Mouse (Mus musculus) adrenal gland (tissue): ENCODE measurements around the gene Zfp462.

Source experiments
- intact Hi-C: fragments of 180-260 bp; cut with DNase I; formaldehyde crosslinking; loops from one replicate; pipeline ENCODE4 v1.15.1; 2025

Zfp462 gene

DNA sequence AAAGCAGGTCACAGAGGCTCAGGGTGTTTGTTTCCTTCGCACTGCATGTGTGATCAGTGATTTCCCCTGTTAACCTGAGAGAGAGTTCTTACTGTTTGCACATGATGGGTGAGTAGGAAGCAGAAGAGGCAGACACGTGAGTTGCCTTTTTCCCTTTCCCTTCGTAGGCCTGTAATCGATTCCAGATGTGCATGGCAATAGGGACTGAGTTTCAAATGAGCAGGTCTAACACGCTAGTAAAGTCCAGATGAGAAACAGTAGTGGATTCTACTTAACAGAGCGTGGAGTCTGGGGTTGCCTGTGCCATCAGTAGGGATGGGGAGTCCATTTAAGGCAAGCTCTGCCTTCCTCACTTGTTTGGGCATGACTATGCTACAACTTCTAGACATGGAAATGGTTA, 93.3 kb downstream of the Zfp462 start:
- intact Hi-C loops, result no loop called here

DNA sequence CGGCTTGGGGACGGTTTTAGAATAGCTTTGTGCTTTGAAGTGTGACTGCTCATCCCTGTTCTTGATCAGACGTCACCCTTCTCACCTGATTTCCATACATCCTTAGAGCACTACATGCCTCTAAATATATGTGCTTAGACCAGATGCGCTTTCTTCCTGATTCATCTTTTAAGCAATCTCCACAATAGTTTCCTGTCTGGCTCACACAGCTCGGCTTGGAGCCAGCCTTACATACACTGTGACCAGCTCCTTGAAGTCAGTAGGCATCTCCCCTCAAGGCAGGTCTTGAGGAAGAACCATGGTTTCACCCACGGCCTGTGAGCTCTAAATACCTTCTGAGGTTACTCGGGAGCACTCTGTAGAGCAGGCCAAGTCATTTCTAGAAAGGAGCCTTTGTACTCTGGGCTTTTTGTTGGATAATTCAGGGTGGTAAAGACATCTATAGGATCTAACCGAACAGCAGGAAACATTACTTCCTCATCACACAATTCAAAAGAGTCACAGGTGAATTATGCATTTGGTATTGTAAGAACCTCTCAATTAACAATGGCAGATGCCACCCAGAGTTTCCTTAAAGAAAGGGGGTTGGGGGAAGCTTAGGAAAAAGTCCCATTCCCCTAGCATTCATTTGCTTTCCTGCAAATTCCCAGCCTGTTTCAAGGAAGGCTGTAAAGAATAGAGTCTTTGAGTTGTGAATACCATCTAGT, 95.6 kb downstream of the Zfp462 start:
- intact Hi-C loops, result no loop called here

DNA sequence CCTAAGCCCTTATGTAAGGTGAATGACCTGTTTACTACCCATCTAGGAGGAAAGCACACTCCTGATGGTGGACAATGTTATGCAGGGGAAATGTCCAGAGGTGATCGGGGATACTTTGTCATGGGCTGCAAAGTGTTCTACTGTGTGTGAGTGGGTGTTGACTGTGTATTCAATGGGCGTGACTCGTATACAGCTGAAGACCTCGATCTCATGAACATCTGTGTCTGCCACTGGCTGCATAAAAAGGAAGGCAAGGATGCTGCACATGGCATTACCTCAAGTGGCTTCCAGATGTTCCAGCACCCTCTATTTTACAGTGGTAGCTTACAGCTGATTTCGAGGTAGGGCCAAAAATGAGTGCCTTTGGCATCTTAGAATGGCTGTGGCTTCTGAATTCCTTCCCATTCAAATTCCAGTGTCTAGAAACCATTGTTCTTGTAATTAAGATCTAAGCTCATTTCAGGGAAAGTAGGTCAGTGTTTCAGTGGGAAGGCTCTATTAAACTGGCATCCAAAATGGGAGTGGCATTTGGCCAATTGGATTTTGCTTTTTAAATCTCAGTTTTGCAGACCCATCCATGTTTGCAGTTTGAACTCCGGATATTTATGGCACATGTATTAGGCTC, 96.4 kb downstream of the Zfp462 start:
- intact Hi-C loops, result no loop called here

DNA sequence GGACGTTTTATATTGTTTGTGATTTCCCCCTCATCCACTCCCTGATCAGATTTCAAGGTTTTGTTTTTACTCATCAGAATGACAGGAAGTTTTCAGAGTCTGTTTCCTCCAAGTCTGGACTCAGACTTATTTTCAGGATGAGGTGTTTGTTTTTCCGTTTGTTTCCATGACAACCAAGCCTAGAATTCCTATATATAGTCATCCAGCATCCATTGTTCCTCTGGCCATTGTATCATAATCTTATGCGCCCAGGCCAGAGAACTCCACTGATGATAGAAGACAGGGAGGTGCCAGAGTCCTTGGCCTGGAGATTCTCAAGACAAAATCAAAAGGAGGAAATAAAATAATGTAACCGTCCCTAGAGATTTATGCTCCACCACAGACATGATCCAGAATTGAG, 97.7 kb downstream of the Zfp462 start:
- intact Hi-C loops, result no loop called here

DNA sequence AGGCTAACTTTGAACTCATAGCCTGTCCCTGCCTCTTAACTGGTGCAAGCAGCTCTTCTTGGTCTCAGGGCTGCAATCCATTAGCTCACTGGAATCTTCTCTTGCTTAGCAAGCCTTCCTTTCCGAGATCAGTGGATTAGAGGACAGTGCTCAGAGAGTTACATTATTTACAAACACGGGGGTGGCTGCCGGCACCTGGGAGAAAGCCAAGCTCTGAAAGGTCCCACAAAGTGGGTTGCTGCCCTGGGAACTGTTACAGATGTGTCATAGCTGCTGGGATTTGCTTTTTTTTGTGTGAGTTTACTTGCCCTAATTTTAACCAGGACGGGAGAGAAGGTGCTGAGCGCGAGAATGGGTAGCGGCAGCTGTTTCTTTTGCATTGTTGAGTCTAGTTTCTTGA, 102.4 kb downstream of the Zfp462 start:
- intact Hi-C loops, result no loop called here

DNA sequence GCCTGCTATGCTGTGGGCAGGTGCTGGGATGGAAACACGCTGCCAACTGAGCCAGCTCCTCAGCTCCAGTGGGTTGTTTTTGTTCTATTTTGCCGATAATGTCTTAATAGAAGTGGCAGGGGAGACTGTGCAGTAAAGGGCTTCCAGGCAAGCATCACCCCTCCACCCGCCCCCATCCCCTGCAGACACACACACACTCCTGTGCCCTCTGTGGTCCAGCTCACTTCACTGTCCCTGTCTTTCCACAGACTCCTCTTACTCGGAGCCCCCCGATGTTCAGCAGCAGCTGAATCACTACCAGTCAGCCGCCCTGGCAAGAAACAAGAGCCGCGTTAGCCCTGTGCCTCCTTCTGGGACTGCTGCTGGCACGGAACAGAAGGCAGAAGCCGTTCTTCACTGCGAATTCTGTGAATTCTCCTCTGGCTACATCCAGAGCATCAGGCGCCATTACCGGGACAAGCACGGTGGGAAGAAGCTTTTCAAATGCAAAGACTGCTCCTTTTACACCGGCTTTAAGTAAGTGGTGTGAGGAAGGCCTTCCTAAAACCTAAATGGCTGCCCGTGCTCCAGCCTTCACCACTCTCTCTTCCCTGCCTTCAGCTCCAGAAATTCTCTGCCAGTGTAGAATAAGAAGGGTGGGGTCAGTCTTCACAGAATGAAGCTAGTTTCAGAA, 105.2 kb downstream of the Zfp462 start:
- intact Hi-C loops, result loop anchor here (10.0 kb wide), 1 partner anchor 175 kb away; no protein-coding TSS in a partner anchor

DNA sequence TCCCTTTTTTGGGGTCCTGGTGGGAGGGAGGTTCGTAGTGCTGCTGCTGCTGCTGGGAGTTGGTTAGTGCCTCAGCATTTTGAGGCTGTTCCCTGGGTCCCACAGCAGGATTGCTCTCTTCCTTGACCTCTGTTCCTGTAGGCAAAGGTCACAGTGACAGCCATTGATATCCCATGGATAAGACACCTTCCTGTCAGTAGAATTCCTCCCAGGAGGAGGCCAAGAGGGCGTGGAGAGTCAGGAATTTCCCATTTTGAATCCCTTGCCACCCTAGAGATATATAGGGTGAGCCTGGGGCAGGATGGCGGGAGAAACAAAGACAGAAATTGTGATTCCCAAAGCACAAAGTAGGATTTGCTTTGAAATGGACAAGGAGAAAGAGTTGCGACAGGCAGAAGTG, 106.5 kb downstream of the Zfp462 start:
- intact Hi-C loops, result loop anchor here (10.0 kb wide), 1 partner anchor 173 kb away; no protein-coding TSS in a partner anchor

DNA sequence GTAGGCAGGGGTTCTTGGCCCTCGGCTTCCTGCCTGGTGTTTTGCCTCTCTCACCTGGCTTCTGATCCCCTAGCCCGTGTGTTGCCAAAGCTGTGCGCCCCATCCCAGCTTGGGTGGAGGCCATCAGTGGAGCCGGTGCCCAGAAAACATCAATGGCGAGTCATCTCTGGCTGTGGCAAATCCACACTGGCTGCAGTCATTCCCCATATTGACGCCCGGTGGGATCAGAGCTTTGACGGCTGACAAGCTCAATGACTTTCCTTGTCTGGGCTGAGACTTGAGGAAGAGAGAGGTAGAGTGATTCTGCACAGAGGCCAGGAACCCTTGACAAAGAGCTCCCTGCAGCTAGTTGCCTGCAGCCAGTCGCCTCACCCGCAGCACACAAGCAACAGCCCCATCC, 107.8 kb downstream of the Zfp462 start:
- intact Hi-C loops, result loop anchor here (10.0 kb wide), 1 partner anchor 172 kb away; no protein-coding TSS in a partner anchor

DNA sequence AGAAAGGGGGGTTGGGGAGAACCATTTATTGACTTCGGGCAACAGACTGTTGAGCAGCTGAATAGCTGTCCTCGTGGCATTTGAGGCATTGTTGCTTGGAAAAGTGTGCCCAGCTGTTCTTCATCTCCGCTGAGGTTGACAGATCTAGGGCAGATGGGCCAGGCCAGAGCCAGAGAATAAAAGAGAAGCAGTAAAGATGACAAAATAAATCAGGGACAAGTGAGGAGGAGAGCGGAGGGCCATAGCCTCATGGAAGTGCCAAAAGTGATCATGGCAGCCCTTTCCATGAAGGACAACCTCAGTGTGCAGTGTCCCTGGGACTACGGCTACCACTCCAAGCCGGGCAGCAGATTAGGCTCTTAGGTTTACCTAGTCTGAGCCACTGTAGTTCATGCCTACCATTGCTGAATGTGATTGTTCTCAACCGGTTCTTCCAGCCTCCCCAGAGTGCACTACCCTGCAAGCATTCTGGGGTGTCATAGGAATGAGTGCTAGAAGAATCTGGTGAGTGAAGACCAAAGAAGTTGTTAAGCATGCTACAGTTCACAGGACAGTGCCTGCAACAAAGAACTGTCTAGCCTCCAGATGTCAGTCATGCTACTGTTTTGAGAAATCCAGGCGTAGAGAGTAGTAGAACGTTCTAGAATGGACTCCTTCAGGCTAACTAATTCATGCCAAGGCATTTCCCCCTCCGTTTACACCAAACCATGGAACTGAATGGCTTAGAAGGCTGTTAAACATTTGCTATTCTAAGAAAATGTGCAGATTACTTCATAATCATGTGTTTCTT, 113.0 kb downstream of the Zfp462 start:
- intact Hi-C loops, result loop anchor here (10.0 kb wide), 1 partner anchor 167 kb away; no protein-coding TSS in a partner anchor

DNA sequence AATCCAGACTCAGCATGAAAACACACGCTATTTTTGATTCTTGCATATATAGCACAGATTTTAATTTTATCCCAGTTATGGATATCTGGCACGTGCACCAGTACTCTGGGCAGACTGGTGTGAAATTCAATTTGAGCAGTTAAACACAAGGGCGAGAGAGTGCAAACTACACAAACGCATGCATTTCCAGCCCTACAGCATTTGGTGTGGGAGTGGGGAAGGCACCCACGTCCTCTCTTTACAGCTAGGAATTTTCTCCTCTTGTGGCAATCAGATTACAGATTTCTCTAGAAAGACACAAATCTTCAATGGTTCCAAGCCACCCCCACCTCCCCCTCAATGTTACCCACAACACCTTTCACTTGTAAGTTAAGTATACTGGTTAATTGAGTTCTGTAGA, 114.1 kb downstream of the Zfp462 start:
- intact Hi-C loops, result loop anchor here (10.0 kb wide), 1 partner anchor 166 kb away; no protein-coding TSS in a partner anchor

DNA sequence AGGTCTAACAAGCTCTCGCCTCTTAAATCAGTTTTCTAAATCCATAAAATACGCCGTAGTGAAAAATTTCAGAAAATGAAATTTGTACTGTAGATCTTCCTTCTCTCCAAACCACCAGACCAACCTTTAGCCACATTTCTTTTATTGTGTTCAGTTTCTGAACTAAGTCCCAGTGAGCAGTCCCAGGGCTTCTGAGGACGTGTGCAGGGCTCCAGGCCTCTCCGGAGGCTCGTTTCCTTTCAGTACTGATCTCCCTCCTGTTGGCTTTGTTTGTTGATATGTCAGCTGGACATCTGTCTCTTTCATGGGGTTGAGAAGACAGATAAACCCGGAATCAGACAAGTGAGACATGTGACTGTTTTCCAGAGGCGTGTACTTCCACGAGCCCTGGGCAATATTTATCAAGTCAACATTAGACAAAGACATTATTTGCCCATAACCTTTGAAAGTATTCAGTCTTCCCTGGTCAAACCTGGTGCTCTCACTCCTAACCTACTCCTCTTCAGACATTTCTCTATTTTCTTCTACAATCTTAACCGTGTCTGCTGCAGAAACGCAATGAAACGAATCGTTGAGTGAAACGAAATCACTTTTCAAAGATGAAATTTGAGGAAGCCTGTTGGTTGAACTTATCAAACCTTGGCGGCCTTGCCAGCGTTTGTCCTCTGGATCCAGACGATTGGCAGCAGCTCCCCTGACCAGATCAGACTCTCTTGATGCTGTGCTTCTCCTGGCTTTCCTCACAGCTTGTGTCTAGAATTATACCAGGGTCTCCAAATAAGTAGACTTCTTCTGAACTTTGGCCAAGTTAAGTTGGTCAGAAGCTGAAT, 121.7 kb downstream of the Zfp462 start:
- intact Hi-C loops, result no loop called here

DNA sequence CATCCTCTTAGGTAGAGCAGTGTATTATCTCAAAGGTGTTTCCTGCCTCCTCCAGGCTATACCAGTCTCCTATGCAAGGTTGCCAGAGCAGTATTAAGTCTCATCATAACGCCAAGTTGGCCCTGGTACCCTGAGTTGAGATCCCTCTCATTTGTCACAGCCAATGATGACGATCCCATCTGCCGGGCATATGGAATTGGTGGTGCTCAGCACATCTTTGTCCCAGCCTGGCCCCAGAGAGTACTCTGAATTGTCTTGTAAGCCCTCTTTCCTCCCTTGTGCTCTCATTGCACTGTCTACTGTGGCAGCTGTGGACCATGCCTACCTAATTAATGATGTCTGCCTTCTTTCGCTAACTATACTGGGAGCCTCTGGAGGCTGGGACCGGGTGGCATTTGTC, 126.7 kb downstream of the Zfp462 start:
- intact Hi-C loops, result no loop called here

DNA sequence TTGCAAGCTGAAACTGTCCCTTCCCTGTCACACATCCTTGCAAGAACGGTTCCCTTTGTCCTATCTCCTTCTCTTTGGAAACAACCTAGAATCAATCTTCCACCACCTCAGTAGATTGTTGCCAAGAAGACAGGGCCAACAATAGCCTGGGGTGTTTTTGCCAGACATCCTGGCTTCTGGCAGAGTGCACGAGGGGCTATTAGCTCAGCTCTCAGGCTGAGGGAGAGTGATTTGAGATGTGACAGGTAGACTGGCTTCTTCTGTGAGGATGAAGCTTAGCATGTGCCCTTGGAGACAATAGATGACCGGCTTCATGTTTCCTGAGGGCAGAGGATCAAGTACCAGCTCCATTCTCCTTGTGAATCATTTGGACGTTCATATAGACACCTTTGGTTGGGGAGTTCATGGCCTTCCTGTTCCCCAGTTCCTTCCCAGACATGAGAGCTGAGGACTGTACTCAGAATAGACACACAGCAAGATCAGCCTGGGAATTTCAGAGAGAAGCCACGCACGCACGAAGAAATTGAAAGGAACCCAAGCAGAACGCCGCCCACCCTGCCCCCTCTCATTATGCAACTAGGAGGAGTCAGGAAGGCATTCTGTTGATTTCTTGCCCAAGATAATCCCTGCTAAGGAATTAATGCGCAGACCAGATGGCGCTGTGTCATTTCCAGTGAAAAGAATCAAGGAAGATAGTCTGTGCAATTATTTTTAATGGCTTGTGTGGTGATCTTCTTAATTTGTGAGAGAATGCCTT, 132.5 kb downstream of the Zfp462 start:
- intact Hi-C loops, result no loop called here

DNA sequence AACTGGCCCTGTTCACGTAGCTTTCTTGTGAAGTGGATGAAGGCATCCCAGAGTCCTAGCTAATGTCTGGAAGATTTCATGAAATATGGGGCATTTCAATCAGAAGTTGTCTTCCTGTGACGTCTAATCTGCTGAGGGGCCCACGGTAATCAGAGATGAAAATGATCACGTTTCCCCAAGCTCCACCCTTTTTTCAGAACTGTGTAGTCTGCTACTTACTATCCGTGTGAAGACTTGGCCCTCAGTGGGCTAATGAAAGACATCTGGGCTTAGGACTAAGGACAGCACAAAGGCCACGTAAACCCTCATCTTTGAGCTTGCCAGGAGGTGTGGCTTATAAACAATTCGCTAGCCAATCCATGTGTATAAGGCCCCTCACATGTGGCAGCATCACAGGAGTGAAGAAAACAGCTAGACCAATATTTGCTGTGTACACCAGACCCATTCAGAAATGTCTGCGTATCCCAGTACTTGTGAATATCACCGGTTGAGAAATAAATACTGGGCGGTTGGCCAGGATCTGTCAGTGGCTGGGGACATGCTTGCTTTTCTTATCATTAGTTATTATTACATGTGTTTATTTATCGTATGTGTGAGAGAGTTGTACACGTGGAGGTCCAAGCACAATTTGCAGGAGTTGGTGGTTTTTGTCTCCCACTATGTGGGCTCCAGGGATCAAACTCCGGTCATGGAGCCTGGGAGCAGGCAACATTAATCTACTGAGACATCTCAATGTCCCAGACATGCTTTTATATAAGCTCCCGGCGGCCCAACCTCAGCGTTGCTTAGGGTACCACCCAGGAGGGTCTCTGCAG, 133.3 kb downstream of the Zfp462 start:
- intact Hi-C loops, result no loop called here

DNA sequence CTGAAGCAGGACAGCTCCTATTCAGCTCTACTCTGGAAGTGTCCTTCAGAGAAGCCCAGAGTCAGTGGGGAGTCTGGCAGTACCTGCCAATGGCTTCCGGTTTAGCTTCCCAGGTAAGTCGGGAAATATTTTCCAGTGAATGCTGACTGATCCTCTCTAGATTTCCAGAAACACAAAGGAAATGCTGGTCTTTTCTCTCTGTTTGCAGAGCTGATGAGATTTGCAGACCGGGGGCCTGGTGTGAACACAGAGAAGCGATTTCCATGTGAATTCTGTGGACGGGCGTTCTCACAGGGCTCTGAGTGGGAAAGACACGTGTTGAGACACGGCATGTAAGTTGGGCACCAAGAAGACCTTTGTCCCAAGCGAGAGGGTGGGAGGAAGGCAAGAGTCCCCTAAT, 134.2 kb downstream of the Zfp462 start:
- intact Hi-C loops, result no loop called here

DNA sequence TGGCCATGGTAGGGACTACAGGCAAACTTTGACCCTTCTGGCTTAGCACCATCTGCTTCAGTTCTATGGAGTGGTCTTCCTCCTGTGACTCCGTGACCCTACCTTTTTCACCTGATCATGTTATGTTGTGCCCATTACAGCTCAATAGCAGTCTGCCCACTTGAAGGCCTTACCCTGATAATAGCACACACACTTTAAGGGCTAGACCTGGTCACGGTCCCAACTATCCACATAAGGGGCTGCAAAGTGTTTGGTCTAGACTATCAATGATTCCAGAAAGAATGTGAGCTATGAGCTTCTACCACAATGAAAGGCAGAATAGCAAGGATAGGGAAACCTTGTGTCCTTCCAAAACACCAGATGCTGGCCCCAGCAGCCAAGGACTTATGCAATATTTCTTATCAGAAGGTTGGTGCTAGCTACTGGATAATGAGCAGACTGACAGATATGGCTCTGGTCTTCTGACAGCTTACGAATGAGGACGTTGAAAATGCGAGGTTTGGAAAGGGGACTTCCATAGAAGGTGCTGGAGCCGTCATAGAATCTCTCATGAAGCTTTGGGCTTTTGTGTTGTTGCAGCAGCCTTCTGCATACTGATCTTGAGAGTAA, 139.3 kb downstream of the Zfp462 start:
- intact Hi-C loops, result no loop called here

DNA sequence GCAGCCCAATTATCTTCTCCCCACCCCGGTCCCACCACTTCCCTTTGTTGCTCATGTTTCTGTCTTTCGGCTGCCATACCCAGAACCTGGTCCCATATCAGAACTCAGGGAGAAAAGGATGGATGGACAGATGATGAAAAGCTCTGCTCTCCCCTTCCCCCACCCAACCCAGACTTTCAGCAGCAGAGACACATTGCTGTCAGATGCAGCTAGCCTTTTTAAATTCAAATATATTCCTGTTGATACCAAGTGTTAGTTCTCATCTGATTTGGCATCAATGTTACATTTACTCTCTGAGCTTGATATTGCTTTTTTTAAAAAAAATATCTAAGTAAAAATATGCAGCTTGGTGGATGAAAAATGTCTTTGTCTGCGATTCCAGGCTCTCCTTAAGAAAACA, 143.3 kb downstream of the Zfp462 start:
- intact Hi-C loops, result no loop called here

DNA sequence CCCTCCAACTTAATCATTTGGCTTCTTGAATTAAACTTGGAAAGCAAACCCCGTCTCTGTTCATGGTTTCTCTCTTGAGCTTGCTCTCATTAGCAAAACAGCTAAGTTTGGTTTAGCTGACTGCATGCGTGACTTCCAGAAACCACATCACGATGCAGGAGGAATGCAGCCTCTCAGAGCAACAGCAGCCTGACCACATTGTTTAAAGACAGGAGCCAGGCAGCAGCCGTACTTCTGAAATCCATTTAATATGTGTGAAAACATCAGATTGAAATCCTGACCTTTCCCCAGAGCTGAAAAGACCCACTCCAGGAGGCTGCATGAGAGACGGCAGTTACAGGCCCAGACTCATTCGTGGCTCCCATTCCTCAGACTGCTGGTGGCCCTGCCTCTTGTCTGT, 144.1 kb downstream of the Zfp462 start:
- intact Hi-C loops, result no loop called here

DNA sequence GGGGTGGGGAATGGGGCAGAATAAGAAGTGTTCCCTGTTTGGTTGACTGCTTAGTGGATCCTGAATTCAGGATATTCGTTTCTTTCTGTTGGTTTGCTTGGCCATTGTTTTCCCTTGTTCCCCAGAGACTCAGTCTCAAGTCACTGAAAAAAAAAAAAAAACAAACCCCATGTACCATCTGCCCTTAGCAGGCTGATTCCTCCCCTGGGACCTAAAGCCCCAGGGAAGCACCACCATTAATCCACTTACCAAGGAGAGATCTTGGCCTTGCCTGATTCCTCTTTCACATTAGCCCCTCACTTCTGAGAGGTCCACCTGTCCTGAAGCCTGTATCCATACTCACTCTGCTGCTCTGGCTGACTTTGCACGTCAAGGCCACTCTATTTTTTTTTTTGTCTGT, 152.3 kb downstream of the Zfp462 start:
- intact Hi-C loops, result no loop called here
